Mouse (Mus musculus) urinary bladder, postnatal 0 days (tissue): Measurements from ENCODE around the gene Mucl3. TPM values are rescaled to one million over a fixed set of nuclear protein-coding genes. Genes with fewer than 3 reads are reported as not detected.

Source experiments
- polyA plus RNA-seq: library from polyadenylated mRNA; unstranded; fragments of >200 nt; fragmentation: Nextera tagmentation; extraction: Ambion mirVana; gene quantifications from 2 replicates; pipeline ENCODE4 v1.2.1, GENCODE M21; 2015

Gene Mucl3
- 0.17 and 0.31 TPM in 2 replicates for polyA plus RNA-seq

DNA sequence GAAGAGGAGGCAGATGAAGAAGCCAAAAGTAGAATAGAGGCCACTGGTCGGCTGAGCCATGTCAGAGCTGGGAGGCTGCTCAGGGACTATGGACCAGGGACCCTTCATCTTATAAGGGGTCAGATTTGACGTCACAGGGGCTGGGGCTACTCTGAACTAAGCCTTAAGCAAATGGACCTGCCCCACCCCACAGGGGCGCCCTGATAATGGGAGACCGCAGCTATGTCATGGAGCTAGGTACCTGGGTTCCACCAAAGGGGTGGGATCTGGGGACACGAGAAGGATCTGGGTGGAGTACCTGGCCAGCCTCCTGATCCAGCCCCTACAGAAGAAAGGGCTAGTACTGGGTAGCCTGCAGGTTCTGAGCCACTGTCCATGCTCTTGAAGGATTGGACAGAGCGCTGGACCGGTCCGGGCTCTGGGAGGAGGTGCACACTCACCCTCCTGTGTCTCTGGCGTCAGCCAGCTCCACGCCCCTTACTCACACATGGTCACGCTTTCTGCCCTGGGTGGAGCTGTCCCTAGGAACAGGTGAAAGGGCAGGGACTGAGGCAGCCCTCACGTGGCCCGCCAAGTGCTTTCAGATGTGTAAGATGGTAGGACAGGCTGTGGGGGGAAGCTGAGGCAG is at the start of gene Mucl3:
TSS of gene Mucl3 (minus strand) at position 87 of the 628 bp plus-strand sequence.

DNA sequence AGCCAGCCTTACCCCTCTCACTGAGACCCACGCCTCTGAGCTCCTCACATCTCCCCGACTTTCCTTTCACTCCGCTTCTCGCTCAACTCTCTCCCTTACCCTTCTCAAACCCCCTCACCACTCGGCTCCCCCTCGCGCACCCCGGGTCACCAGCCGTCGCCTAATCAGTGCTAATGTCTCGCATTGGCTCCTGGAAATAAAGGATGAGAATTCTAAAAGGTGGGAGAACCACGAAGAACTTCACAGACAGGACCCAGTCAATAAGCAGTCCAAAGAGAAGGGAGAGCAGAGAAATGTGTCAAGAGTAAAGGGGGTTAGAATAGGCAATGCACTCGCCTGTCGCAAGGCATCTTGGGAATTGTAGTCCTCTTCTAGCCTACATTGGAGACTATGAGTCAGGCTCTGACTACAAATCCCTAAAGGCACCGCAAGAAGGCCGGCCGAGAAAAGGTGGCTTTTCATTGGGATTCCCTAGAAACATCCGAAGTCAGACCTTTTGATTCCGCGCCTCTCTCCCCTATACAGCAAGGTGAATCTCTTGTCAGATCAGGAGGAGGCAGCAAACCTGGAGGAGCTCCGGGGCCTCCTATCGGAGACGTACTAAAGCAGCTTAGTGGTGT is 30.0 kb upstream of the Mucl3 start, which contains the start of gene Gtf2h4:
TSS of gene Gtf2h4 (minus strand) at position 324 of the 620 bp plus-strand sequence.

DNA sequence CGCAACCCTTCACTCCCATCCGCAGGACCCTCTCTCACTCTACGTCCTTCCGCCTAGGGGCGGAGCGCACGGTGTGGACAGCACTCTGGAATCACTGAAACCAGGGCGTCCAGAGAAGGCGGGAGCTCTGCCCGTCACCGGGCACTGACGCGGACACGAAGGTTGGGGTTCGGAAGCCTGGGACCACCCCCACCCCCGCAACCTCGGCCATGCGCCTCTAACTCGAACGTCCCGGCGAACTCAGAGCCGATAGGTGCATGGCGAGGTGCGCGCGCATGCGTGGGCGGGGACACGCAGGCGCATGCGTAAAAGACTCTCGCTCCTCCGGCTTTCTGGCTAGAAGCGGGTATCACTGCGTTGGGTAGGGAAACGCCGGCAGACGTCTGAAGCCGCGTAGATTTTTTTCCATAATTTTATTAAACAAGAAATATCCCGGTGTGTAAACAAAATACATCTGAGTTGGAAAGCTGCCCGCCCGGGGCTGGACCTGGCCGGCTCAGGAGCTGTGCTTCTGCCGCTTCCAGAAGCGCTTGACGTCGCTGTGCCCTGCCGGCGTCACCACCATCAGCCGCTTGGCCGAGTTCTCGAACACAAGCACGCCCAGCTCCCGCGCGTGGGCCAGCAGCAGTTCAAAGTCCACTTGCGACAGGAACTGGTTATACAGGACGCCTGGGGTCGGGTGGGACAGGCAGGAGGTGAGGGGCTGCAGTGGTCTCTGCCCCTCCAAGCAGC is 24.0 kb upstream of the Mucl3 start, which contains the start of gene Vars2:
TSS of gene Vars2 (minus strand) at position 259 of the 732 bp plus-strand sequence.

GRCm38 (mm10) chr17:35626537-35626936 is 17.0 kb downstream of the Mucl3 start, which contains the start of gene Gm9573:
Gm9573 (minus strand) TSS chr17:35626637.

GRCm38 (mm10) chr17:35601249-35601648 is 42.2 kb downstream of the Mucl3 start, which contains the start of gene Sfta2:
Sfta2 (plus strand) TSS chr17:35601549.

Other genes with a start within 250 kb of the Mucl3 start
- gene H2-Q6, start 218.8 kb downstream of the Mucl3 start, polyA plus RNA-seq, result 0.25 and 0.59 TPM in 2 replicates
- 1.6 and 2.2 TPM in 2 replicates for gene H2-Q7, start 204.5 kb downstream of the Mucl3 start, polyA plus RNA-seq
- 1.1 and 1.3 TPM in 2 replicates for gene H2-Q10, start 173.6 kb downstream of the Mucl3 start, polyA plus RNA-seq
- not detected in 2 replicates for gene Pou5f1, start 137.7 kb downstream of the Mucl3 start, polyA plus RNA-seq
- 23.9 and 33.5 TPM in 2 replicates for gene Tcf19, start 126.9 kb downstream of the Mucl3 start, polyA plus RNA-seq
- 7.9 and 9.8 TPM in 2 replicates for gene Cchcr1, start 126.6 kb downstream of the Mucl3 start, polyA plus RNA-seq
- 0.16 TPM in 1 of 2 replicates, not detected in the other for gene Psors1c2, start 110.5 kb downstream of the Mucl3 start, polyA plus RNA-seq
- gene Cdsn, start 91.6 kb downstream of the Mucl3 start, polyA plus RNA-seq, result 0.11 and 0.21 TPM in 2 replicates
- not detected in 2 replicates for gene 2300002M23Rik, start 76.2 kb downstream of the Mucl3 start, polyA plus RNA-seq
- gene Sfta2, start 42.1 kb downstream of the Mucl3 start, polyA plus RNA-seq, result 0.59 and 0.83 TPM in 2 replicates
- gene Gm9573, start 17.1 kb downstream of the Mucl3 start, polyA plus RNA-seq, result not detected in 2 replicates
- gene Vars2, start 23.9 kb upstream of the Mucl3 start, polyA plus RNA-seq, result 9.0 and 10.0 TPM in 2 replicates
- 19.8 and 20.5 TPM in 2 replicates for gene Gtf2h4, start 30.0 kb upstream of the Mucl3 start, polyA plus RNA-seq
- 37.2 and 44.1 TPM in 2 replicates for gene Ddr1, start 60.9 kb upstream of the Mucl3 start, polyA plus RNA-seq
- 165 and 168 TPM in 2 replicates for gene Ier3, start 178.0 kb upstream of the Mucl3 start, polyA plus RNA-seq
- gene Flot1, start 179.5 kb upstream of the Mucl3 start, polyA plus RNA-seq, result 123 and 125 TPM in 2 replicates
- 388 and 491 TPM in 2 replicates for gene Tubb5, start 194.6 kb upstream of the Mucl3 start, polyA plus RNA-seq
- 2.9 and 3.6 TPM in 2 replicates for gene Mdc1, start 197.8 kb upstream of the Mucl3 start, polyA plus RNA-seq
- gene Nrm, start 217.6 kb upstream of the Mucl3 start, polyA plus RNA-seq, result 29.7 and 38.5 TPM in 2 replicates
- 80.2 and 88.5 TPM in 2 replicates for gene Ppp1r18, start 221.9 kb upstream of the Mucl3 start, polyA plus RNA-seq
- gene Dhx16, start 236.1 kb upstream of the Mucl3 start, polyA plus RNA-seq, result 15.8 and 18.3 TPM in 2 replicates